Mouse (Mus musculus) hindbrain, embryonic 14.5 days (tissue): ENCODE results near the gene Rasl10a. TPM values are rescaled to one million over a fixed set of nuclear protein-coding genes. Genes with fewer than 3 reads are reported as not detected.

ENCODE experiments used
- ATAC-seq: fragments of 200-750 bp; cut with Nextera tagmentation; 2 replicates; pipeline ENCODE4 v1.8.0; 2017; ENCODE audit warnings: moderate number of reproducible peaks, mild to moderate bottlenecking, moderate TSS enrichment, moderate library complexity; ENCODE audit not compliant: low FRiP score
- DNase-seq: peaks from one replicate; pipeline ENCODE4 v3.0.0-alpha.2; 2015; ENCODE audit warnings: low spot score
- H3K27ac ChIP-seq: fragments of 300-500 bp; sonication (generic); 2 replicates; pipeline ENCODE4 v1.5.1; 2014; ENCODE audit warnings: mild to moderate bottlenecking, moderate library complexity
- H3K27me3 ChIP-seq: fragments of 300-500 bp; sonication (generic); 2 replicates; pipeline ENCODE4 v1.6.1; 2014; ENCODE audit warnings: mild to moderate bottlenecking, low read length, mixed read lengths; ENCODE audit not compliant: control insufficient read depth, insufficient read depth
- H3K36me3 ChIP-seq: fragments of 300-500 bp; sonication (generic); replicated peaks from 2 replicates; pipeline ENCODE4 v1.6.1; 2014; ENCODE audit not compliant: control insufficient read depth, insufficient read depth
- H3K4me1 ChIP-seq: fragments of 300-500 bp; sonication (generic); replicated peaks from 2 replicates; pipeline ENCODE4 v1.6.1; 2014; ENCODE audit warnings: antibody characterized with exemption, low read length, mixed read lengths; ENCODE audit not compliant: control insufficient read depth, insufficient read depth
- H3K4me2 ChIP-seq: fragments of 300-500 bp; sonication (generic); replicated peaks from 2 replicates; pipeline ENCODE4 v1.6.1; 2014; ENCODE audit warnings: mild to moderate bottlenecking, moderate library complexity
- H3K4me3 ChIP-seq: fragments of 300-500 bp; sonication (generic); replicated peaks from 2 replicates; pipeline ENCODE4 v1.5.1; 2014; ENCODE audit warnings: mild to moderate bottlenecking, low read length
- H3K9ac ChIP-seq: fragments of 300-500 bp; sonication (generic); 2 replicates; pipeline ENCODE4 v1.6.1; 2014
- H3K9me3 ChIP-seq: fragments of 300-500 bp; sonication (generic); 2 replicates; pipeline ENCODE4 v1.6.1; 2016; ENCODE audit warnings: low read length; ENCODE audit not compliant: control insufficient read depth
- WGBS: fragments of 180-500 bp; shearing (Covaris S2); extraction: QIAGEN DNeasy Blood & Tissue Kit; methylation state at CpG from one replicate; pipeline ENCODE4 v1.1.7; 2014; 5-methylcytosine and 5-hydroxymethylcytosine counted together
- microRNA-seq: library from miRNA; unstranded; fragments of <30 nt; microRNA quantifications from one replicate; pipeline ENCODE4, GENCODE M21; 2016
- polyA plus RNA-seq: library from polyadenylated mRNA; unstranded; fragments of >200 nt; fragmentation: Nextera tagmentation; extraction: Ambion mirVana; gene quantifications from 2 replicates; pipeline ENCODE4 v1.2.1, GENCODE M21; 2014

The Rasl10a gene
- polyA plus RNA-seq, 1 experiment from 2014 or later = 1.0 TPM

DNA sequence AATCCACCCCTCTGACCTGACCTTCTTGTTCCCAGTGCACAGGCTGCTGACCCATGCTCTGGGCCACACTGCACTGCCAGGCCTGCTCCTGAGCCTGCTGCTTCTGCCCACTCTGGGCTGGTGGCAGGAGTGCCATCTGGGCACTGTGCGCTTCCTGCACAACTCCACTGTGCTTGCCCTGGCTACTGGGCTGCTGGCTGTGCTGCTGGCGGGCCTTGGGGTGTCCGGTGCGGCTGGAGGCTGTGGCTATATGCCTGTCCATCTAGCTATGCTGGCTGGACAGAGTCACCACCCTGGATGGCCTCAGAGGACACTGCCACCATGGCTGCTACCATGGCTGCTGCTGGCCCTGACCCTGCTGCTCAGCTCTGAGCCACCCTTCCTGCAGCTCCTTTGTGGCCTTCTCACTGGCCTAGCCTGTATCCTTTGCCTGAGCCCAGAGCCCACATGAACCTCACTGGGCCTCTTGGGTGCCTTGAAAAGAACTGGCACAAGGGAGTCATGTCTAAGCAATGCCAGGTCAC, 46.1 kb downstream of the Rasl10a start:
- 93% methylated on average over 4 of the region's 4 CpGs for WGBS
- H3K9ac ChIP-seq = no peak overlapping the region
- ATAC-seq (no peak), DNase-seq (no peak)
- H3K4me1 ChIP-seq = peaks cover 15% of the 10 kb centered on the region
- H3K4me2 ChIP-seq = no peak overlapping the region
- H3K27ac ChIP-seq = no peak overlapping the region
- H3K27me3 ChIP-seq = no peaks in the 10 kb centered on the region
- H3K9me3 ChIP-seq = no peaks in the 10 kb centered on the region
- H3K36me3 ChIP-seq = peaks cover 38% of the 10 kb centered on the region
- no peak overlapping the region for H3K4me3 ChIP-seq

DNA sequence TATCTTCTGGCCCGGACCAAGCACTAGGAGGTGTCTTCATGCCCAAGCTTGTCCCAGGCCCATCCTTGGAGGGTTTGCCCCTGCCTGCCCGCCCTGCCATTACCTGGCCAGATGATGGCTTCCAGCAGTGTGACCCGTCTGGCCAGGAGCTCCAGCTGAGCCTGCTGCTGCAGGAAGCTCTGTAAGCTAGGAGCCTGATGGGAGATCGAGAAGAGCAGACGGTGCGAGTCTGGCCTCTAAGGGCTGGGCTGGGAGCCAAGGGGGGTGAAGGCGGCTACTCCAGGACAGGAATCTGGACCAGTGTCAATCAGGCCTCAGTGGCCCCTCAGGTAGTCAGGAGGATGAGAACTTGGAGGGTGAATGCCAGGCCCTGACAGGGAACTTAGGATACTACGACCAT, 51.5 kb downstream of the Rasl10a start:
- H3K9ac ChIP-seq = no peak overlapping the region
- DNase-seq (no peak), ATAC-seq (no peak)
- H3K4me3 ChIP-seq = no peak overlapping the region
- H3K4me1 ChIP-seq = no peaks in the 10 kb centered on the region
- H3K9me3 ChIP-seq = no peaks in the 10 kb centered on the region
- no peak overlapping the region for H3K4me2 ChIP-seq
- no peaks in the 10 kb centered on the region for H3K27me3 ChIP-seq
- H3K27ac ChIP-seq = no peak overlapping the region
- 66% methylated on average over 8 of the region's 8 CpGs for WGBS
- peaks cover 13% of the 10 kb centered on the region; the same call in 1 of the 2 replicates for H3K36me3 ChIP-seq

Small RNA genes within 50 kb of the gene (microRNA-seq; reads per million reads assigned to microRNA genes)
- not detected for gene Gm47296

Other genes with a start within 250 kb of the Rasl10a start
- gene Nf2, start 208.6 kb upstream of the Rasl10a start, polyA plus RNA-seq = 63.9 and 65.5 TPM in 2 replicates
- 116 and 118 TPM in 2 replicates for gene Nipsnap1, start 184.2 kb upstream of the Rasl10a start, polyA plus RNA-seq
- gene Thoc5, start 162.8 kb upstream of the Rasl10a start, polyA plus RNA-seq = 53.3 TPM in 2 replicates
- 11.8 and 17.9 TPM in 2 replicates for gene Nefh, start 110.1 kb upstream of the Rasl10a start, polyA plus RNA-seq
- 91.7 and 99.9 TPM in 2 replicates for gene Ap1b1, start 71.3 kb upstream of the Rasl10a start, polyA plus RNA-seq
- gene Gas2l1, start 7.2 kb downstream of the Rasl10a start, polyA plus RNA-seq = 24.9 and 28.9 TPM in 2 replicates
- gene Rhbdd3, start 40.8 kb downstream of the Rasl10a start, polyA plus RNA-seq = 39.7 and 44.5 TPM in 2 replicates
- 267 and 288 TPM in 2 replicates for gene Ewsr1, start 41.1 kb downstream of the Rasl10a start, polyA plus RNA-seq
- 14.7 and 17.8 TPM in 2 replicates for gene Emid1, start 94.1 kb downstream of the Rasl10a start, polyA plus RNA-seq
- gene Kremen1, start 203.4 kb downstream of the Rasl10a start, polyA plus RNA-seq = 3.9 and 5.7 TPM in 2 replicates